Mouse (Mus musculus) embryonic fibroblast, embryonic 13.5 days (primary cell): ENCODE data around the gene Trim67. TPM values are rescaled to one million over a fixed set of nuclear protein-coding genes. Genes with fewer than 3 reads are reported as not detected.

ENCODE experiments used
- H3K27ac ChIP-seq: 2 replicates; pipeline ENCODE4 v1.5.1; 2012; ENCODE audit warnings: low read length, control low read depth, inconsistent platforms; ENCODE audit not compliant: insufficient read depth
- H3K4me1 ChIP-seq: 2 replicates; pipeline ENCODE4 v1.6.1; 2011; ENCODE audit warnings: low read length; ENCODE audit not compliant: control insufficient read depth, insufficient read depth
- H3K4me3 ChIP-seq: 2 replicates; pipeline ENCODE4 v1.5.1; 2011; ENCODE audit warnings: mild to moderate bottlenecking, control low read depth, low read length; ENCODE audit not compliant: insufficient read depth
- CTCF ChIP-seq: IDR thresholded peaks from 2 replicates; pipeline ENCODE4 v1.5.1; 2011; ENCODE audit warnings: mild to moderate bottlenecking, control low read depth, low read length, moderate library complexity, borderline replicate concordance; ENCODE audit not compliant: insufficient read depth
- POLR2A ChIP-seq: IDR thresholded peaks from 2 replicates; pipeline ENCODE4 v1.6.1; 2011; ENCODE audit warnings: low read depth, mild to moderate bottlenecking, control low read depth, low read length, moderate library complexity
- polyA plus RNA-seq: library from polyadenylated mRNA; stranded (reverse); fragments of >200 nt; gene quantifications from 2 replicates; pipeline ENCODE4 v1.2.4, GENCODE M21; 2011; ENCODE audit warnings: low read depth; ENCODE audit not compliant: missing spikeins, insufficient read length

Gene Trim67
- not detected in 2 replicates for polyA plus RNA-seq

DNA sequence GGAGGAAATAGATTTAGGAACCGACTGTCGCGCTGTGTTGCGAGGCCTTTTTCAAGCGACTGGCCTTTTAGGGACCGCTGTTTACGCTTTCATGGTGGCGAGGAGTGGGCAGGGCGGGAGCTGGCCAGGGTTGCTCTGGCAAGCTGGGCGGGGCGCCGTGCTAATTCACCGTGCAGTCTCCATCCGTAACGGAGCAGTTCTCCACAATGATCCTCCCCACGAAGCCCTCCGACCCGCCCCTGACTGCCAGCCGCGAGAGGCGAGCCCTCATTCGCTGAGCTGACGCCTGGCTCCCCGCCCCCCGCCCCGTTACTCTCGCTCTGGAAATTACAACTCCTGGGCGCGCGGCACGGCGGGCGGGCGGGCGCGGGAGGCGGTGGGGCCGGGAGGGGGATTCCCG, at the start of gene Trim67:
Trim67 (plus strand) TSS at position 385 of the 400 bp plus-strand sequence.
- peak within 1 kb of the TSS; percentile 32 for H3K4me3 ChIP-seq
- no peak for TF ChIP-seq CTCF
- TF ChIP-seq POLR2A, result no peak
- H3K27ac ChIP-seq, result no peak within 1 kb of the TSS
- 0 out of 2 replicates have a peak, but pooled peaks cover 3% of the 10 kb centered on the region for H3K4me1 ChIP-seq

DNA sequence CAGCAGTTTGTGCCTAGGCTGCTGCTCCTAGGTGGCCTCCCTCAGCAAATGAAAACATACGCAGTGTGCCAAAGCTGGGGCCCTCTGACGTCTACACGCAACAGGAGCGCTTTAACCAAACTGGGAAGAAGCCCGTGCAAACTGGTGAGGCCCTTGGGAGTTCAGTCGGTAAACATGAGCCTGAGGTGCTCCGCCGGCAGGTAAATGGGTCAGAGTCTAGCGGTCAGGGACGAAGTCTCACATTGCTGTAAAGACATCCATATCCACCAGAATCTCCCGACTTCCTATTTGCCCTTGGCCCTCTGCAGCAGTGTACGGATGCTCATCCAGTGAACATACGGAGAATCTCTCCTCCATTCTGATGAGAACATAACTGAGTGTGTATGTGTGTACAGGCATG, 46.2 kb upstream of the Trim67 start:
- Histone ChIP-seq H3K27ac (no peak overlapping the region), H3K4me3 (no peak overlapping the region), H3K4me1 (no peaks in the 10 kb centered on the region)
- no peak for TF ChIP-seq CTCF
- TF ChIP-seq POLR2A, result no peak

DNA sequence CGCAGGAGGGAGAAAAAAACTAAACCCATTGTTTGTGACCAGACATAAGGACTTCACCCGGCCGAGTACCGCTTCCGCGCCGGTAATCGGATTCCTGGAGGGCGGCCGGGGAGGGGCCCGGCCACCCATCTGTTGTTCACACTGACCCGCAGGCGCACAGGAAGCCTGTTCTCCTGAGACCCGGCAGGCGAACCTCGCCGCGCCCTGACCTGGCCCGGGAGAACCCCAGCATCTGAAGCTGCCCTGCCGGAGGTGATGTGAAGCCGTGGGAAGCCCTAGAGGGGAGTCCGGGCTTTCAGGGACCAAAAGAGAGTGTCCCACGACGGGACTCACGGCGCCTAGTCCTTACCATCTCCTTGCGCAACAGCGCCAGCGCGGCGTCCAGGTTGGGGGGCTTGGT, 41.7 kb upstream of the Trim67 start:
- Histone ChIP-seq H3K4me1 (no peaks in the 10 kb centered on the region), H3K27ac (no peak overlapping the region), H3K4me3 (peak overlapping the region; percentile 49)
- no peak for TF ChIP-seq POLR2A
- no peak for TF ChIP-seq CTCF

DNA sequence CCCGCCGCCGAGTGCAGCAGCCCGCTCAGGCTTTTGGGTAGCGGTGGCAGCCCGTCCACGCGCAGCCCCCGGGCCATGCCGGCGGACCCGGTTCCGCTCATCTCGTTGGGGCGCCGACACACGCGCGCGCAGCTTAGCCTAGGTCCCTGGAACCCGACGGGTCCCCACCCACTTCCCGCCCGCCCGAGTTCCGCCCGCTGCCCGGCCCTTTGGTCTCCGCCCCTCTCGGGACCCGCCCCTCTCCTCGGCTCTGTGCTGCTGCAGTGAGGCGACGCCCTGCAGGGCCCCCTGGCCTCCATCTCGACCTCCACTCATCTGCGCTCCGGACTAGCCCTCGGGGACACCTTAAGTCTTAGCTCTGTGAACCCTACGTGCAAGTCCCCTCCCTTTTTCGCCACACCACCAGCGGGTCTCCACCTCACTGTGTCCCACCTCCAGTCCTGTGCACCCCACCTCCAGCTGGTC, 41.2 kb upstream of the Trim67 start, which contains the start of gene Fam89a:
Fam89a (minus strand) TSS at position 124 of the 465 bp plus-strand sequence.
- H3K27ac ChIP-seq, result no peak within 1 kb of the TSS
- H3K4me3 ChIP-seq, result peak within 1 kb of the TSS; percentile 49
- no peaks in the 10 kb centered on the region for H3K4me1 ChIP-seq
- TF ChIP-seq POLR2A, result no peak
- no peak for TF ChIP-seq CTCF

DNA sequence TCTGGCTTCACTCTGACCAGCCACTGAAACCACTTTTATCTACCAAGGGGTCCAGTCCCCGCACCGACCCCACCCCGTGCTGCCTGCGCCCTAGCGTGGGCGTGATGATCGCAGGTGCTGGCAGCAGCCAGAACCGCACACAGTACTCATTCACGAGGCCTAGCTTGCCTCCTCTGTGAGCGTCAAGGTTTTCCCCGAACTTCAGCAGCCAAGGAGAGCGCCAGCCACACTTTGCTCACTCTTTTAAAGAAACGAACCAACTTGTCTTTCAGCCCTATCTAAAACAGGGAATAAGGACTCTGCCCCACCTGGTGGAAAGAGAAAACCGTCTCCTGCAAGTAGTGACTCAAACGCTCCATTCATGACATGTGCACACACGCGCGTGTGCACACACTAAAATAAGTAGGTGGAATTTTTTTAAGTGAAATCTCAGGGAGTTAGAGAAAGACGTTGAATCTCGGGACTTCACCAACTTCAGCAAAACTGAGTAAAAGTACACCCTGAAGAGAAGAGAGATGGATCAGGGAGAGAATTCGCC, 40.5 kb upstream of the Trim67 start:
- Histone ChIP-seq H3K4me1 (no peaks in the 10 kb centered on the region), H3K4me3 (no peak overlapping the region), H3K27ac (no peak overlapping the region)
- TF ChIP-seq POLR2A (no peak), CTCF (no peak)

DNA sequence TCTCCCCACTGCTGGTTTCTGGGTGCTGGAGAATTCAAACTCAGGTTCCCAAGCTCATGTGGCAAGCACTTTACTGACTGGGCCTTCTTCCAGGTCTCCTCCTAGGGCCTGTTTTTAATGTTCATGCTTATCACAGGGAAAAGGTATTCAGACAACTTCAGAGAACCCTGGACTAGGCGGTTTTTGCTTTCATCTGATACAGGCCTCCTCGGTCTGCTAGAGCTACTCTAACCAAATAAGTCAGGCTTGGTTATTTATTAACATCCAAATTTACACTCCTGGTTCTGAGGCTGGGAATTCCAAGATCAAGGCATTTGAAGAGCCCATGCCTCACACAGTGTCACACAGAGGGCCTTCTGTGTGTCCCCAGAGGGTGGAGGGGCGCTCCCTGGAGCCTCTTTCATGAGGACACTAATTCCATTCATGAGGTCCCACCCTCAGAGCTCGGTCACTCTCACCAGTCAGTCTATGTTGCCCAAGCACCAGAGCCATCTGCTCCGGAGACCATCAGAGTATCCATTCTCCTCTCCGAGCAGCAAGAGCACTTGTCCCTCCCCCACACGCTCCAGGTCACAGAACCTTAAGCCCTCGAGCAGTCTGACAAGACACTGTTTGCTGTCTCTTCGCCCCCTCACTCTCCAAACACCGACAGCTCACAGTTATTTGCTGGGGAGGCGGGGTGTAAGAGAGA, 38.6 kb upstream of the Trim67 start:
- H3K4me3 ChIP-seq, result no peak overlapping the region
- TF ChIP-seq CTCF, result no peak
- no peak for TF ChIP-seq POLR2A
- no peaks in the 10 kb centered on the region for H3K4me1 ChIP-seq
- H3K27ac ChIP-seq, result no peak overlapping the region

DNA sequence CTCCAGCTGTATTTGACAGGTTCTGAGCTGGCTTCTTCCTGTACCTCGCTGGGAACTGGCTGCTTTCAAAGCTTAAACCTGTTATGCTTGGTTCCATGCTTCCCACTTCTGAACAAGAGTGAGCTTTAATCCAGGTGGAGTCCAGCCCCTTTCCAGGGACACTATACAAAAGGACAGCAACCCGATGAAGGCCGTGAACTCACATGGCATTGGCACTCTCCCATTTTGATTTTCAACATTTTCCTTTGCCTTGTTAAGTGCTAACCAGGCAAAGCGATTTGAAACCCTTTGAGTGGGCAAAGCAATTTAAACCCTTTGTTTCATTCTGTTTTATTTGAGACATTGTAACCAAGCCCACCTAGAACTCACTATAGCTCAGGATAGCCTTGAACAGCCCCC, 38.1 kb upstream of the Trim67 start:
- no peak for TF ChIP-seq POLR2A
- no peak for TF ChIP-seq CTCF
- no peak overlapping the region for H3K27ac ChIP-seq

DNA sequence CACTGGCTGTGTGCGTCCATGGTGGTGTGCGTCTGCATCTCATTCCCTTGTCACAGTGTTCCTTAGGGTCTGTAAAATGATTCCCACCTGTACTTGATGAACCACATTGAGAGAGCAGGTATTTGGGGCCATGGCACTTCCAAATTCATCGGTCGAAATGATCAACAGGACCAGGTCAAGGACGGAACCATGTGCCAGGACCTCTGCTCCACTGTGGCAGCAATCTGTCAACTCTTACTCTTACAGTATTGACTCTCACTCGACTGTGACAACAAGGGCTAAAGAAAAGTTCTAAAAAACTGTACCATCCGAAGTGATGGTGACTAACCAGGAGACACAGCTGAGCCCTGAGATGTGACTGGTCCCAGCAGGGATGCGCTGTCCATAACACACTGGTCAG, 37.4 kb upstream of the Trim67 start:
- no peaks in the 10 kb centered on the region for H3K4me1 ChIP-seq
- H3K27ac ChIP-seq, result no peak overlapping the region
- TF ChIP-seq CTCF (no peak), POLR2A (no peak)
- H3K4me3 ChIP-seq, result no peak overlapping the region

More for the DNA sequence above, 38.1 kb upstream of the Trim67 start:
- Histone ChIP-seq H3K4me3 (no peak overlapping the region), H3K4me1 (no peaks in the 10 kb centered on the region)

DNA sequence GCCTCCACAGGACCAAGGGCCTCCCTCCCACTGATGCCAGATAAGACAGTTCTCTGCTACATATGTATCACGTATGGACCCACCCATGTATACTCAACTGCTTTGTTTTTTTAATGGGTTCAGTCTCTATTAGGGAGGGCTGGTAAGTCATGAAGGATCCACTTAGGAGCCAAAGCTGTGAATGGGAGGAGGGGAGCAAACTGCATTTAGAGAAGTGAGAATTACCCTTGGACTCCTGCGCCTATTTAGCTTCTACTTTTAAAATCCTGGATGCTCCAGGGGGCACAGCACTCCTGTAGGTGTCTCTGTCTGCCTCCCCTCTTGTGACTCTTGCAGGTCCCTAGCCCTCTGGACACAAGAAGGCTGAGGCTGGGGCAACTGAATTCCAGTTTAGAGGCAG, 36.7 kb upstream of the Trim67 start:
- no peaks in the 10 kb centered on the region for H3K4me1 ChIP-seq
- TF ChIP-seq CTCF (no peak), POLR2A (no peak)
- H3K27ac ChIP-seq, result no peak overlapping the region
- no peak overlapping the region for H3K4me3 ChIP-seq

DNA sequence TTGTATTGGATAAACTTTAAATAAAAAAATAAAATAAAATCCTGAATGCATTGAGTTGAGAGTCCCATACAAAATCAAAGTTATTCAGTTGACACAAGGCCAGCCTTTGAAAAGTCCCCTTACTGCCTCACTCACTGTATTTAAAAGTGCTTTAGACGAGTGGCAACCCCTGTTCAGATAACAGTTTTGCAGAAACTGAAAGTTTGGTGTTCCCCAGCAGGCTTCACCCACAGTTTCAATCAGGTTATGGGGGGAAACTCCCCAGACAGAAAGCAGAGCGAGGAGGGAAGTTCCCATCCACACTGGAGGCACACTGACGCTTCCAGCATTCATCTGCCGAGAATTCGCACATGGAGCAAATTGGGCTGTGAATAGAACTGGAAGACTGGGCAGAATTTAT, 36.3 kb upstream of the Trim67 start:
- H3K4me1 ChIP-seq, result no peaks in the 10 kb centered on the region
- no peak for TF ChIP-seq POLR2A
- no peak for TF ChIP-seq CTCF
- H3K27ac ChIP-seq, result no peak overlapping the region
- no peak overlapping the region for H3K4me3 ChIP-seq

DNA sequence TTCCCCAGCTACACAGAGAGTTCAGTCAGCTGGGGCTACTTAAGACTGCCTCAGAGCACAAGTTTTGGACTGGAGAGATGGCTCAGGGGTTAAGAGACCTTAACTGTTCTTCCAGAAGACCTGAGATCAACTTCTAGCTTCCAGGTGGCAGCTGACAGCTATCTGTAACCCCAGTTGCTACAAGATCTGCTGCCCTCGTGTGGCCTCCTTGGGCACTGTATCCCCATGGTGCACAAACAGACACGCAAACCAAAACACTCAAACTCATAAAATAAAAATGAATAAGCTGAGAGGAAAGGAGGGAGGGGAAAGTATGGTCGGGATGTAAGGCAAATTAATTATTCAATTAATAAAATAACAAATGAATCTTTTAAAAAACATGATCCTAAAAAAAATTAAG, 34.3 kb upstream of the Trim67 start:
- TF ChIP-seq CTCF (peak; percentile 52; the same call in 1 of the 2 replicates), POLR2A (no peak)
- Histone ChIP-seq H3K4me3 (no peak overlapping the region), H3K27ac (no peak overlapping the region), H3K4me1 (no peaks in the 10 kb centered on the region)
